Mouse (Mus musculus) C2C12 (cell line): ENCODE data around the gene Samm50.

ENCODE experiments used
- CEBPB ChIP-seq: IDR thresholded peaks from one replicate; pipeline ENCODE4 v1.6.1; 2011; ENCODE audit warnings: low read depth, mild to moderate bottlenecking, control low read depth, moderate library complexity
- CTCF ChIP-seq: IDR thresholded peaks from one replicate; pipeline ENCODE4 v1.5.1; 2011; ENCODE audit not compliant: control insufficient read depth, insufficient read depth, insufficient read length

- TF ChIP-seq CTCF: no peak
- no peak for TF ChIP-seq CEBPB
Observed at GRCm38 (mm10) chr15:84230661-84231060, 38.6 kb downstream of the Samm50 start.
